Mouse (Mus musculus): ENCODE data around the gene Olfr273. TPM values are rescaled to one million over a fixed set of nuclear protein-coding genes. Genes with fewer than 3 reads are reported as not detected.
"Not testable (repeated sequence)": the region's sequence is repeated elsewhere in the genome, so short reads cannot be mapped to it uniquely, and the experiment has no call there.

Olfr273 gene
- not detected in 2 replicates for polyA plus RNA-seq (2012; rRNA removed)

DNA sequence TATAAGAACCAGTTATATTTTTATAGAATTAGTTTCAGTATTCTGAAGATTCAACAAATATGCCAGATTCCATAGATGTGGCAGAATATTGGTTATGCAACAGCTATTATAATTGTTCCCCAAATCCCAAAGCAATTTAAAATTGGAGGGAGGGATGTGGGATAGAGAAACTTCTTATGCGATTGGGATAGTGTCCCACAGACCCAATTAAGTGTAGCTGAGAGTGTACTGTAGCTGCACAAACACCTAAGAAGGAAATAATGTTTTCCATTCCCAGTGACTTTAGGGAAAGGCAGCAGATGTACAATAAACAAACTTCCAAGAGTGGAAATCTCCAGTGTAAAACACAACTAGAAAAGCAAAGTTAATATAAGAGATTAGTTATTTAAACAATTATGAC lies at the start of gene Olfr273:
Gene Olfr273 (minus strand): TSS at position 101 of the 400 bp plus-strand sequence.
- 67% methylated on average over 1 of the region's 1 CpGs for WGBS
- DNase-seq (ENCODE audit: low read depth, low spot score) = no peak

GRCm38 (mm10) chr4:52864156-52864555 lies 5.1 kb upstream of the Olfr273 start:
- WGBS = 91% methylated on average over 9 of the region's 9 CpGs
- no peak for DNase-seq (ENCODE audit: low read depth, low spot score)

- 77% methylated on average over 5 of the region's 5 CpGs for WGBS
- no peak for DNase-seq (ENCODE audit: low read depth, low spot score)
Observed at GRCm38 (mm10) chr4:52849672-52850071, 9.4 kb downstream of the Olfr273 start.

DNA sequence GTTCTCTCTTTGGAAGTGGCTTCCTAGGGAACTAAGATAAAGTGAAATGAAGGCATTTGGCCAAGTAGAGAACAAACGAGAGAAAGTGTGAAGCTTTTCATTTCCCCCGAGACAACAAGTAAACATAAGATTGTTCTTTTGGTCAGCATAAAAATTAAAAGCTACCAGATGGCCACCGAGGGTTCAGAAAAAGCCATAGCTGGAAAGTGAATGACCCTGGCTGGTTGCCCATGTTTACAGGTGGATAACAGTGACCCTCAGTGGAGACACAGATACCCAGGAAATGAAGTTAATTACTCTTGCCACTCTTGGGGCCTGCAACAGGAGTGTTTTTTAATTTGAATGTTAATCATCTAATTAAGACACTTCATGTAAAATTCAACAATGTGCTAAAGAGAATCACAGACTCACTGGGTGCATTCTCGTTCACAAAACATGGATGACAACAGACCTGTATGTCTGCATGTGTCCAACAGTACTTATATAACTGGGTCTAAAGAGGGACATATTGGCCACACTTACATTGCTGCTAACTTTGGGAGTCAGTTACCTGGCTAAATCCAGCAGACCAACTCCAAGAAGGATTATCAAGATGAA lies 9.9 kb downstream of the Olfr273 start:
- DNase-seq (ENCODE audit: low read depth, low spot score) = no peak
- WGBS = 31% methylated on average over 4 of the region's 4 CpGs

- 8% methylated on average over 1 of the region's 1 CpGs for WGBS
- not testable (repeated sequence) for DNase-seq (ENCODE audit: low read depth, low spot score)
Observed at GRCm38 (mm10) chr4:52845411-52845810, 13.6 kb downstream of the Olfr273 start.

DNA sequence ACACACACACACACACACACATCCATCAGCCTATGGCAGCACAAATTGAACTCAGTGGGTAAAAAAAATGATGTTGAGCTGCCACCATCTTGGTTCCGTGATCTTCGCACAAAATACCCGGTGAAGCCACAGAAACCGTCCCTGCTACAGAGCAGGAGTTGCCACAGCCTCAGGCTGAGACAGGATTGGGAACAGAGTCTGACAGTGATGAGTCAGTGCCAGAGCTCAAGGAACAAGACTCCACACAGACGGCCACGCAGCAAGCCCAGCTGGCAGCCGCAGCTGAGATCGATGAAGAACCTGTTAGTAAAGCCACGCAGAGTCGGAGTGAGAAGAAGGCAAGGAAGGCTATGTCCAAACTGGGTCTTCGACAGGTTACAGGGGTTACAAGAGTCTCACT lies 37.7 kb downstream of the Olfr273 start:
- no peak for DNase-seq (ENCODE audit: low read depth, low spot score)
- WGBS = 97% methylated on average over 11 of the region's 11 CpGs

DNA sequence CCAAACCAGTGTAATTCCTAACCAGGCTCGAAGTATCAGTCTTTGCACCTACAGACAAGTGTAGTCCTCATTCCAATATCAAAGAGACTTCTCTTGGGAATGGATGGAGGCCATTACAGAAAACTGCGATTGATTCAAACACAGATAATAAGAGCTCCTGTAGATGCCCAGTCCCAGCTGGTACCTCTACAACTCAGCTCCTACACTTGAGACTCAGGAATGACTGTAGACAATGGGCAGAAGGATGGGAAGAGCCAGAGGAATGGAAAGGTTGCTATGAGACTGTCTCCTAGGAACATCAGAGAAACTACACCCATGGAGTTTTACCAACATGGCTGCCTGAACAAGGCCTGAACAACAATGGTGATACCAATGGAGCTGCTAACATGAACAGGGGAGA lies 44.7 kb downstream of the Olfr273 start, which contains the start of gene Olfr275:
Gene Olfr275 (plus strand): TSS at position 301 of the 400 bp plus-strand sequence.
- no peak for DNase-seq (ENCODE audit: low read depth, low spot score)
- WGBS = 78% methylated on average over 2 of the region's 2 CpGs

- no peak for DNase-seq (ENCODE audit: low read depth, low spot score)
- WGBS = 31% methylated on average over 2 of the region's 2 CpGs
Observed at GRCm38 (mm10) chr4:52811871-52812270, 47.2 kb downstream of the Olfr273 start.

Other genes with a start within 250 kb of the Olfr273 start
- not detected in 2 replicates for gene Olfr275, start 44.6 kb downstream of the Olfr273 start, polyA plus RNA-seq (2012; rRNA removed)
- gene Olfr272, start 59.9 kb upstream of the Olfr273 start, polyA plus RNA-seq (2012; rRNA removed) = not detected in 2 replicates
- gene Olfr270, start 105.3 kb upstream of the Olfr273 start, polyA plus RNA-seq (2012; rRNA removed) = not detected in 2 replicates
- gene Nipsnap3a, start 130.0 kb upstream of the Olfr273 start, polyA plus RNA-seq (2012; rRNA removed) = not detected in 2 replicates
- 75.2 and 94.3 TPM in 2 replicates for gene Nipsnap3b, start 152.6 kb upstream of the Olfr273 start, polyA plus RNA-seq (2012; rRNA removed)

Measured in large intestine, adult 2 months (tissue).